Mouse (Mus musculus): ENCODE measurements around the gene Evx1.
A peak's percentile ranks its signal among the peaks of the same experiment; 100 is the strongest.

The Evx1 gene

DNA sequence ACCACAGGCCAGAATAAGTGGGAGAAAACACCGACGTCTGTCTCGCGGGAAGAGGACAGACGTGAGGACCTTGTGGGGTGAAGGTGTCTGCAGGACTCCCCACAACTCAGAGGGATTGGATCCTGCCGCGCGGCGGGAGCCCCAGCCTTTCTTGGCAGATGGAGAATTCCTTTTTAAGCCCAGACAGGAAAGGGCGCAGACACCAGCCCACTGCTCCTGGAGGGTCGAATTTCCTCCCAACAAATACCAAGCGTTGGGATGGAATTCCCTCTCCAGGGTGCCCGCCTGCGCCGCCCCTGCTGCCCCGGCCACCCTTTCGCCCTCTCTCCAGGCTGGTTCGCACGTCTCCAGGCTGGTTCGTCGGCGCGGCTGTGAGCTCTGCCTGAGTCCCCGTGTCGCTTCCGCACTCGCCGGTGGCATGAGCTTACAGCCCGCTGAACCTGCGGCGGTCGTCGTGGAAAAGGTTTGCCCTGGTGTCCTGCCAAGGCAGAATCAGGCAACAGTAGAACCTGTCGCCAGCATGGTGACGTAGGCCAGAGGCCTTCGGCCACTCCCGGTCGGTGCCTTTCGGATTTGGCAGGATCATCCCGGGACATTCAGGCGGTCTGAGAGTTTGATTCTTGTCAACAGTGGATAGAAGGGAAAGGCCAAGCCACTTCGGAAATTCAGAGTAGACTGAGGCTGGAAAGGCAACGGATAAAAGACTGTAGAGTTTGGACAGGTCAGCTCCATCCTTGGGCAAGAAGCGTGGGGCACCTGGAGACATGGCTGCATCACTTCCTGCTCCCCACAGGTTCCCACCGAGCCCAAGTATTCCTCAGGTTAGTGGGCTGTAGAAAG is 22.1 kb upstream of the Evx1 start:
- DNase-seq (ENCODE audit: low spot score in 2 of 2) = no peak

DNA sequence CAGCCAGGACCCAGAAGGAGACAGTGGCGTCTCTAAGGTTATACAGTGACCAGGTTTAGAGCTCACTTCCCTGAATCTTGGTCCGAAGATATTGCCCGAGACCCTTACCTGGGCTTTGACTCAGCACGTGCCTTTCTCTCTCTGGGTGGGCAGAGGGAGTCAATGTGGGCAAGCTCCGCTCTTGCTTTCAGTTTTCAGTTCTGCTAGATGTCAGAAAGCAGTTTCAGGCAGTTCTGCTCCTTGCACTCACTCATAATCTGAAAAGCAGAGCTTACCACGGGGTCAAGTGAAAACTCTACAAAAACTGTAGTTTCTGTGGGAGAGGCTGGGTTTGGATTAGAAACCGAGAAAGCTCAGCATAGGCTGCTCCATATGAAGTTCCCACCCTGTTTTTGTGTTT is 21.0 kb upstream of the Evx1 start:
- DNase-seq (ENCODE audit: low spot score in 2 of 2) = no peak

DNA sequence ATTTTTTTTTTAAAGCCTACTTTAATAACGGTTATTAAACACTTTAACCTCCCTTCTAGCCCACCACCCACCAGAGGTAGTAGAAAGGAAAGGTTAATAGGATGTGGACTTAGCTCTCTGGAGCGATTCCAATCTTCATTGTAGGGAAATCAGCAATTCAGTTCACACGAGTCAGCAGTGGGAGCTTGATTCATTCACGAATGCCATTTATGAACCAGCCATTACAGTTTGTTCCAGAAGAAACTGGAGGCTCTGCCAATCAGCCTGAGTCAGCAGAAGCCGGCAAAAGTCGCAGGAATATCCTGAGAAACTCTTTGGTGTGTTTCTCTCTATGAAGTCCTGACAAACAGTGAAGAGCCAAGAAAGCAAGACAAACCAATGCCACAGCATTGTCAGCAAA is 18.7 kb upstream of the Evx1 start:
- no peak for DNase-seq (ENCODE audit: low spot score in 2 of 2)

DNA sequence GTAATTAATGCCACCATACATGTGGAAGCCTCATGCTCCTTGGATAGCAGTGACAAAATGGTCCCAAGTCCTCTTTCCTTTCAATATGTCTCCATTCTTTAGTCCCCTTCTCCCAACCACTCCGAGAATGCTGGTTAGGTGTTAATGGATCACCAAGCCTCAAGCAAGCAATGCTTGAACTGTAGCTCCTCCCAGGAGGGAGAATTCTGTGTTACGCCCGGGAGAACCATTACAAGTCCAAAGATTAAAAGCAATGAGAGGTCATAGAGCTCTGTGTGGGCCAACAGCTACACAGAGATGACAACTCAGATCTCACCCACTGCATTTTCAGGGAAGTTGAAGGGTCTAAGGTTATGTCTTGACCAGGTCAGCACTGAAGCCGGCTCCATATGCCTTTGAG is 14.8 kb upstream of the Evx1 start:
- DNase-seq (ENCODE audit: low spot score in 2 of 2) = no peak

DNA sequence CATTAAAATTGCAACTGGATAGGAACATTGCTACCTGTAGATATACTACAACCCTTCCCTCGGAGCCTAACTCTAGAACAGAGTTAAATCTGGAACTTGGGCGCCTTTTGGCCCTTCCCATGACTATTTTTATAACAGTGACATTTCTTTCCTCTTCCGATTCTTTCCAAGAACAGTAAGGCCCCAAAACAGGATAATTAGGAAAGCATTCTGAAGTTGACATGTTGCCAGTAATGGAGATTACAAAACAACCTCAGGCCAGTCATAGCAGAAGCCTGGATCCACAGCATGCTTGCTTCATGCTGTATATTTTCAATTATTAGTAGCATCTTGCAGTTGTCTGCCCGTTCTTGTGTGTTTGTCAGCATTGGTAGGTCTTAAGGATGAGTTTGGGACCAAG is 12.5 kb upstream of the Evx1 start:
- DNase-seq (ENCODE audit: low spot score in 2 of 2) = no peak

DNA sequence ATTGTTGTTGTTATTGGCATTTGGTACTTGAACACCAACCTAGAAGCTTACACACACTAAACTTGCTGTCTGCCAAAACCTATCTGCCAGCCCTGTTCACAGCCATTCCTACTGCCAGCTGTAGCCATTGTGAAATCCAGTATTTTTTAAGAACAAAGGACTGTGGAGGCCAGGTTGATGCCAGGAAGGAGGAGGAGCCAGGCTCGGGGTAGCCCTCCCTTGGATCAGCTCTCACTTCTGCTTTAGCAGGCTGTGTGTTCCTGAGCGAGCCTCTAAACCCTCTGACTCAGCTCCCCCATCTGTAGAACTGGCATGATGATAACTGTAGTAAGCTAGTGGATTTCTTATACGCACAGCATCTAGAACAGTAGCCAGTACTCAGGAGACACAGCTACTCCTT is 9.9 kb upstream of the Evx1 start:
- no peak for DNase-seq (ENCODE audit: low spot score in 2 of 2)

DNA sequence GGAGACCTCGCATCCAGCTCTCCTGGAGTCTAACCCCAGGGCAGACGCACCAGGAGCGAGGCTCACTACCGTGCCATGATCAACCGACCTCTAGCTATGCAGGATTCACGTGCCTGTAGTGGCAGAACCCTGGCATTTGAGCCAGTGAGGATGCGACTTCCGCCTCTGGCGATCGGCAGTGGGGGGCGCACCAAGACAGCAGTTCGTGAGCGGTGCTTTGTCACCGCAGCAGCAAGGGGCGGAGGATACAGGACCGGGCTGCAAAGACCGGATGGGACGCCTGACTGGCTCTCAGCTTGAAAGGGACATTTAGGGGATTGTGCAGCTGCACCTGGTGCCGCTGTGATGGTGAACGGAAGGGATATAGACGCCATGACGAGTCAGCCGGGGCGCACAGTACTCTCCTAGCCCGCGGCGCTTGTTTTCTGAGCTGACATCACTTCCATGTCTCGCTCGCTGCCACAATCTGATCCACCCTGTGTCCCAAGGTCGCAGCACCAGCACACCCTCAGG is 7.4 kb upstream of the Evx1 start:
- DNase-seq (ENCODE audit: low spot score in 2 of 2) = peak; percentile 58 to 72

DNA sequence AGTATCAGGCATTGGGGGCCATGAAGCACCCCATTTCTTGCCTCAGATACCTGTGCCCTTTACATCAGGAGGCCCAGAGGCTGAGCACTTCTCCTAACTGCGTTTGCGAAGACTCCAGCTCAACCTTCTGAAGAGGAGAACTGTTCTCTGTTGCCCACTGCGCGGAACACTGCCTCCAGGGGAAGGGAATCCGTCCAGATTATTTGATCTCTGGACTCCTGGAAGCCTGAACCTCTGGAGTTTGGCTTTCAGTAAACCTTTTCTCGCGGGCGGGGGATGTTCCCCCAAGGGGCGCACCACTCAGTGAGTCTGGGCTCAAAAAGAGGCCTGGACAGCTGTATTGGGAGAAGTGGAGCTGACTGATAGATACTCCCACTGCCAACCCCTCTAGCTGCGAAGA is 3.5 kb upstream of the Evx1 start:
- no peak for DNase-seq (ENCODE audit: low spot score in 2 of 2)

DNA sequence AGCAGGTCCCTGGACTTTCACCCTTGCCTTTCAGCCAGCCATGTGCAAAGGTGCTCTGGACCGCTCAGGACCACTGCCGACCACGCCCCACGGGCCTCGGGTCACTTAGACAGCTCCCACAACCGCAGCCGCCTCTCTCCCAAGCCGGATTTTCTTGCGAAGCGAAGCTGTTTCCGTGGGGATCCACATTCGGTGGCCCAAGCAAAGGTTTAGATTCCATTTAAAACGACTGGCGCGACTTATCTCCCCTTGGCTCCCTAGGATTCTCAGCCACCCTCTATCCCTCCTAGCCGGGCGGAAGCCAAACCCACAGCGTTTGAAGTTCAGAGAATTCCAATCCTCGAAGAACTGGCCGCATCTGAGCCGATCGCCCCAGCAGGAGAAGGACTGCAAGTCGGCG is 2.9 kb upstream of the Evx1 start:
- no peak for DNase-seq (ENCODE audit: low spot score in 2 of 2)

DNA sequence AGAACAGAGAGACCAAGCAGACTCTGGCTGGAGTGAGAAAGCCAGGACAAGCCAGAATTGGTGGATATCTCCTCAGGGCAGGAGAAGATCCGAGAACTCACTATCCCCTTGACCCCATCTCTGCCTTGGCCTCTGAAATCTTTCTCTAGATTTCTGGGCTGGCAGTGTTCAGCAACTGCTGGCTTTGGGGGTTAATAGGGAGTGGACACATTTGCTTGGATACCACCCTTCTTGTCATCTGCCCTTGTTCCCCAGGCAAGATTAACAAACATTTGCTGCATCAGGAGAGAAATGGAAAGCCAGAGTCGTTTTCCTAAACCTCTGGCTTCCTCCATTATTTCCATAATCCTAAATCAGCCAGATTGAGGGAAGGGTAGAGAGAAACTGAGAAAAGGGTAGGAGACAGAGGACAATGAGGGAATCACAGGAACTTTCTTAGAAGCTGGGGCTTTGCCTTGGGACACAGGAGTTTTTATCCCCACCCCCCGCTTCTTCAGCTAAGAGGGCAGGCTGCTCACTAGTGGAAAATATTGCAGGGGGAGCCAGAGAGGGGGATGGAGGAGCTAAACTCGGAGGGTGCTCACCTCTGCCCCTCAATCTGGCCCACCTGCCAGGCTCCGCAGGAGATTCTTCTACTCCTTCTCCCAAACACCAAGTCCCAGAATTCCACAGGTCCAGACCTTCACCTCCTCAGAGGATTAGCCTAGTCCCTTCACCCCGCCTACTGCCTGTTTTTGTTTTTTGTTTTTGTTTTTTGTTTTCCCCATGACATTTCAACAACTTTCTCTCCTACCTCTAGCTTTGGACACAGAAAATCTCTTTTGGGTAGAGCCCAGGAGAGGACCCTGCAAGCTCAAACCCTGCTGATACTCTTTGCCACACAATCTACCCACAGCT is 1.4 kb upstream of the Evx1 start:
- no peak for DNase-seq (ENCODE audit: low spot score in 2 of 2)

DNA sequence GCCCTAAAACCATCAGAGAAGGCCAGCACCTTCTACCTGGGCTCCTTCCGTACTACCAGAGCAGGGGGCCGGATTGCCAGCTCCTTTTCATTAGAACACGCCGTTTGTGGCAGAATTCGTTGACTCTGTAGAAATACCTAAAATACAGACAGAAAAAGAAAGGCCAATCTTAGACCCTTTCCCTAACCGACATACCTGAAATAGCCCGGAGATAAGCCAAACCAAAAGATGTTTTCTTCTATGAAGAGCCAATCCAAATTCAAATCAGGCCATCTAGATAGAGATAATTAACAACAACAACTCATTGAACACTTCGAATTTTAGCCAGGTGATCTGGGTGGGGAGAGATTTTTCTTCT is 761 bp upstream of the Evx1 start:
- DNase-seq (ENCODE audit: low spot score in 2 of 2) = no peak

DNA sequence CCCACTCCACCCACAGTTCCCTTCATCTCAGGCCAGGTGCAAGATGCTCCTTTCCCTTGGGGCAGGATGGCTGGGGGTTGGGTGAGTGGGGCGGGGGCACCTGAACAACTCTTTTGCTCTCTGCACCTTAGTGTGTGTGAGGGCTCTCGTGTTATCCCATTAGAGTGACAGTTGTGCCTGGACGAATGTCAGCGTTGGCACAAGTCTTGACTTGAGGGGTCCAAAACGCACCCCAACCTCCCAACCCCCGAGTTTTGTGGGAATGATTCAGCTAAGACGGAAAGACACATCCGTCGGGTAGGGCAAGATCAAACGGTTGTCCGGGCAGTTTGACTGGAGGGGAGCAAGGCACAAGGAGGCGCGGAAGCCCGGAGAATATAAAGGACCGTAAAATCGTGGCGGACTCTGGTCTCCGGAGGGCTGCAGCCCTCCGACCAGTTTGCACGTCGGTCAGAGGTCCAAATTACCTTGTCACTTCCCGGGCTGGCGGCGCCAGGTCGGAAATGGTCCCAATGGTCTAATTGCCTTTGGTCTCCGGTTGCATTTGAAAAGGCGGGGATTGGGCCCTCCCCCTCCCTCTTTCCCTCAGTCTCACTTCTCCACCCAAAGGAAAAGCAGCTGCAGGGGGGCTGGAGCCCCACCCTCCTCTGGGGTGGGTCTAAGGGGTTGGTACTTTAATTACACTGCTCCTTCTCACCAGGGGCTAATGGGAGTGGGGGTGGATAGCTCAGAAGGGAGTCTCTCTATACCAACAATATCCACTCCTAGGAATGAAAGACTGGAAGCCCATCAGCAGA is 1.2 kb downstream of the Evx1 start:
- DNase-seq (ENCODE audit: low spot score in 2 of 2) = no peak

DNA sequence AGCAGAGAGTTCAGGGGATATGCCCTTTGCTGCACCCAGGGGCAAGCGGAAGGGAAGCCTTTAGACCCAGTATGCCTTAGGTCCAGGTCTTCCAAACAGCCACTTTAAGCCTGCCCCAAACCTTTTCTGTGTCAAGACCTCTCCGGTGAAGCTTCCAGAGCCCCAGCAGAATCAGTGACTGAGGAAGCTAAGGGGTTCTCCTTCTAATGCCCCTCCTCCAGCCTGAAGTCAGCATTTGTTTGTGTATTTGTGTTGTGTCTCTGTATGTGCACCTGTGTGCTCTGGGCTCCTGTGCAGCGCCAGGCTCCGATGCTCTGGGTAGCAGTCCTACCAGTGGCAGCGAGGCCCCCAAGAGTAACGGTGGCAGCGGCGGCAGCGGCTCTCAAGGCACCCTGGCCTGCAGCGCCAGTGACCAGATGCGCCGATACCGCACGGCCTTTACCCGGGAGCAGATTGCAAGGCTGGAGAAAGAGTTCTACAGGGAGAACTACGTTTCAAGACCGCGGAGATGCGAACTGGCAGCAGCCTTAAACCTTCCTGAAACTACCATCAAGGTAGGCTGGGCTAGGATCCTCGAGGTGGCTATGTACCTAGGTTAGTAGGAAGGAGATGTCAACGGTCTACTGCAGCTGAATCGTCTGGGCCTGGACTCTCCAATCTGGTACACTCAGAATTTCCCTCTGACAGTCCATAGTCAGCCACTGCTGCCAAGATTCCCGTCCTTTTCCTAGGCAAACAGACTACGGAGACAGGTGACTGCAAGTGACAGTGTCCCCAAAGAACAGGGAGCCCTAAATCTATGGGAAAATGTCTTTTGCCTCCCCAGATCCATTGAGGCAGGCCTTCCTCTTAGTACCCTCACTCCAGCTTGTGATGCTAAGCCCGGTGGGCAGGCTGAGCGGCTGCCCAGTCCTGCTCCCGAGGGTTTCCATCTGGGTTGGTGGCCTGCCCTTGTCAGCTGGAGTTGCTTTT is 2.4 kb downstream of the Evx1 start:
- DNase-seq (ENCODE audit: low spot score in 2 of 2) = no peak

DNA sequence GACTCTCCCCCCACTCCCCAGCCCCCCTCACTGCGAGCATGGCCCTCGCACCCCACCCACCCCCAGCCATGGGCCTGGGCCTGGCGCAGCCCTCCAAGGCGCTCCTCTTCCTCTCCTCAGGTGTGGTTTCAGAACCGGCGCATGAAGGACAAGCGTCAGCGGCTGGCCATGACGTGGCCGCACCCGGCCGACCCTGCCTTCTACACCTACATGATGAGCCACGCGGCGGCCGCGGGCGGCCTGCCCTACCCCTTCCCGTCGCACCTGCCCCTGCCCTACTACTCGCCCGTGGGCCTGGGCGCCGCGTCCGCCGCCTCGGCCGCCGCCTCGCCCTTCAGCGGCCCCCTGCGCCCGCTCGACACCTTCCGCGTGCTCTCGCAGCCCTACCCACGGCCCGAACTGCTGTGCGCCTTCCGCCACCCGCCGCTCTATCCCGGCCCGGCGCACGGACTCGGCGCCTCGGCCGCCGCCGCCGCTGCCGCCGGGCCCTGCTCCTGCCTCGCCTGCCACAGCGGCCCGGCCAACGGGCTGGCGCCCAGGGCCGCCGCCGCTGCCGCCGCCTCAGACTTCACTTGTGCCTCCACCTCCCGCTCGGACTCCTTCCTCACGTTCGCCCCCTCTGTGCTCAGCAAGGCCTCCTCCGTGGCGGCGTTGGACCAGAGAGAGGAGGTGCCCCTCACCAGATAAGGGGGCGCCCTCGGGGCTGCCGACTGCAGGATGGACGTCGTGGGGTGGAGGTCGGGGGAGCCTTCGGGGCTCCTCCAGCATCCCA is 3.3 kb downstream of the Evx1 start:
- DNase-seq (ENCODE audit: low spot score in 2 of 2) = no peak

DNA sequence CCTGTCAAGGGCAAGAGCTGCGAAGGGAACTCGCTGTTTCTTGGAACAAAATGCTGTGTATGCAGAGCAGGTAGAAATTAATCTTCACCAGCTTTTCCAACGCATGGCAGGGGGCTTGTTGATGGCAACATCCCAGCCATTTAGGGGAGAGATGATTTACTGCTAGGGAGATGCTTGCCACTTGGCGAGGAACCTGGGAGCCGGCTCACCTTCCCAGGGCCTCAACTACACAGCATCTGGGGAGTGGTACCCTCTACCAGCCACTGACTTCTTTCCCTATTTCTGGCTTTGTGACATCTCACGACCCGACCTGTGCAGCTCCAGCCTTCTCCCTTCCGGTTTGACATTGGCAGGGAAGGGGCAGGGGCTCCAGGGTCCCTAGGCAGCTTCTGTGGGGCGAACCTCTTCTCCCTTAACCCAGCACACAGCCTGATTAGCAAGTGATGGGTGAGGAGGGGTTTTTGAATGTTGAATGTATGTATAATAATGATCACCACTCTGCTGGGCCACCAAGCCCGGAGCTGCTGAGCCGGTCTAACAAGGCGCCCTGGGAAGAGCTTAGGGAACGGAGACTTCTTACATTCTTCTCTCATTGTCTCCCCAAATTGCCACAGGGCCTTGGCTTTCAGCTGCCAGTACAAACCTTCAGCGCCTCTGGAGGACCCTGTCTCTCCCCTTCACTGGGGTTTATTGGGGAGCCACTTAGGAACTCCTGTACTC is 4.3 kb downstream of the Evx1 start:
- DNase-seq (ENCODE audit: low spot score in 2 of 2) = no peak

DNA sequence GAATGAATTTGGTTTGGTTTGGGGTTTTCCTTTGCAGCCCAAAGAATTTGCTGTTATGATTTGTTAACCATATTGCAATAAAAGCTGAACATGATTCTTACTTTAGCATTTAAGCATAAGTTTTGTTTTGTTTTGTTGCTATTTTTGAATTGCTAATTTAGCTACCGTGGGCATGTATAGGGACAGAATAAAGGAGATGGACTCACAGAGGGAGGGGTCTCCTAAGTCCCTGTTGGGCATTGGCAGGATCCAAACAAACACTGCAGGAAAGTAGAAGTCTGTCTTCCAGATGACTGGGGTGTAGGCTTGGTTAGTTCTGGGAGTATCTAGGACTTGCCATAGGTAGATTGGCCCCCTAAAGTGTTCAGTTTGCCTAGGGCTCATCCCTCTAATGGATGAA is 5.0 kb downstream of the Evx1 start:
- DNase-seq (ENCODE audit: low spot score in 2 of 2) = no peak

DNA sequence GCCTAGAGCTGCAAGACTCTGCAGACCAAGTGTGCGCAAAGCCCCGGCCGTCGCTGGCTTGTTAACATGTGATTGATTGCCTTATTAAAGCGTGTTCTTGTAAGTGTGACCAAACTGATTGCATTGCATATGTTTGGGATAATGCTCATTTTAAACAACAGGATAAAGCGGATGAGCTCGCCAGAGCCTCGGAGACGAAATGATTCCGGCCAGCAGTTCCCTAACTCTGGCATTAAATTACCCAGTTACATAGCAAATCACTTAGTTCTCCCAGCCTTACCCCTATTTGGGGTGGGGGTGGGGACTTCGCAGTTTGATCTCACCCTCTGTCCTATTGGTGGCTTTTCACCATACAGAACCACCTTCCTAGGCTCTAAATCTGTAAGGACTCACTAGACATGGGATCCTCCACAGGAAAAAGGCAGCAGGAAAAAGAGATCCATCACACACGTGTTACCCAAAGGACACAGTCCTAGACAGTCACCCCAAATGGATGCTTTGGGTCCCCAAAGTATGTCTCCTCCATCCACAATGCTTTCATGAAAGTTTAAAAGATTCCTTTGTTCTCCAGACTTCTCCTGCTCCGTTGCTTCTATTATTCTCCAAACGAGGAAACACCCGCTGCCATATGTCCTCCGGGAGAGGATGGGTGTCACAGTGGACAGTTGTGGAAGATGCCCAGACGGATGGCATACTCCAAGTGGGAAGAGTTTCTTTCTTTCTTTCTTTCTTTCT is 6.8 kb downstream of the Evx1 start:
- DNase-seq (ENCODE audit: low spot score in 2 of 2) = no peak

DNA sequence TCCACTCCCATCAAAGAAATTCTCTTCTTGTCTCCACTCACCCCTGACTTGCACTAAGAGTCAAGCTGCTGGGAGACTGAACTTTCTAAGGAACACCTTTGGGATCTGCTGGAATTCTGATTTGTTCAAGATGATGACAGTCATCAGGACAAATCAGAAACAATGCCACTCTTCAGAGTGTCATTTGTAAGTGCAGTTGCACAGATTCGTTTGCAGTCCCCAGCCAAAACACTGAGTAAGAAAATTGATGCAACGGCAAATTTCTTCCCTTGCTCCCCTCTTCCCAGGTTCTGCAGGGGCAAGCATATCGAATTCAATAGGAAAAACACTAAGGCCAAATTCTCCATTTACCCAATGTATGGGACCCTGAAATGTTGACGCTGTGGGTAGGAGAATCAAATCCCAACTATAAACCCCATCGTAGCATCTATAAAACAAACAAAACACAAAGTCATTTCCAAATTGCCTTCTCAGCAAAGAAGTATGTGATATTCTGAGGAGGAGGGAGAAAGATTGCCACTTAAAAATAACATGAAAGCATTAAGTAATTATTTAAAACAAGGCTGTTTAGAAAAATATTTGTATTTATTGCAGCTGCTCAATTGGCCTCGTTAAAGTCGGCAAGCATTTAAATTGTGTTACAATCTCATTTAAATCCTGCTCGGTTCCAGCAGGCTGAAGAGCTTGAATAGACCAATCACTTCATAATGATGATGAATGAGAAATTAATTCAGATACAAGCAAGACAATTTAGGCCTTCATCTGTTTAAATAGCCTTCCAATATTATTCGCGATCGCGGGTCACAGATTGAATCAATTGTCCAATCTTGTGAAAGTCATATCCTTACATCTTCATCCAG is 7.9 kb downstream of the Evx1 start:
- no peak for DNase-seq (ENCODE audit: low spot score in 2 of 2)
